Mouse (Mus musculus) duodenum, adult 2 months (tissue): ENCODE data around the gene Etnk1. TPM values are rescaled to one million over a fixed set of nuclear protein-coding genes. Genes with fewer than 3 reads are reported as not detected.

ENCODE experiments used
- polyA plus RNA-seq: library from polyadenylated mRNA; depleted of rRNA; stranded (reverse); fragments of >200 nt; gene quantifications from 2 replicates; pipeline ENCODE4 v1.2.3, GENCODE M21; 2012; ENCODE audit warnings: low replicate concordance; rRNA removed

The Etnk1 gene
- polyA plus RNA-seq, result 16.8 and 31.2 TPM in 2 replicates

GRCm38 (mm10) chr6:143166452-143167357 lies at the start of gene Etnk1:
TSS of gene Etnk1 (plus strand) at chr6:143167221.

Other genes starting within 250 kb of the Etnk1 start
- gene St8sia1, start 202.8 kb upstream of the Etnk1 start, polyA plus RNA-seq, result 0.04 and 0.06 TPM in 2 replicates
- gene C2cd5, start 67.1 kb upstream of the Etnk1 start, polyA plus RNA-seq, result 6.7 and 9.9 TPM in 2 replicates